Mouse (Mus musculus): ENCODE results near the gene Dock8.

Dock8 gene

GRCm38 (mm10) chr19:25144110-25145028, 145.0 kb downstream of the Dock8 start:
- POLR2A ChIA-PET: interaction anchor here in 1 of 4 experiments (0.6 kb wide), 1 partner anchor 343 kb away, joined by 4 read pairs; no protein-coding TSS in a partner anchor

GRCm38 (mm10) chr19:25145116-25145515, 145.8 kb downstream of the Dock8 start:
- ChIA-PET POLR2A (interaction anchor here in 1 of 4 experiments (0.6 kb wide), 1 partner anchor 342 kb away, joined by 4 read pairs; no protein-coding TSS in a partner anchor), CTCF (no interaction called here)

More at GRCm38 (mm10) chr19:25144110-25145028, 145.0 kb downstream of the Dock8 start:
- CTCF ChIA-PET: no interaction called here

DNA sequence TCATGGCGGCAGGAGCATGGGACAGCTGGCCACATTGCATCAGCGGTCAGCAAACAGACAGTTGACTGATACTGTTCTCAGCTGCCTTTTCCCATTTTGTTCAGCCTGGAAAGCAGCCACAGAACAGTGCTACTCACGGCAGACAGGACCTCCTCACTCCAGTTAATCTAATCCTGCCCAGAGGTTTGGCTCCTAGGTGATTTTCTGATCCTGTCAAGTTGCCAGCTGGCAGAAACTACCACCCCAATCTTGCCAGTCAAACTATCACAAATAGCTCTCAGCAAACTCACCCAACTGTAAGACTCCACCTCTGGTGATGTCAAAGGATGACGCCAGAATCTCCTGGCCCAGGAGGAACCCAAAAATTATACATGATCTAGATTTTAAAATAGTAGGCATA, 146.8 kb downstream of the Dock8 start:
- ChIA-PET POLR2A (interaction anchor here in 2 of 4 experiments (0.7 to 1.1 kb wide), 2 partner anchors 20 to 577 kb away, joined by 3 to 5 read pairs; no protein-coding TSS in a partner anchor), CTCF (interaction anchor here in 1 of 4 experiments (0.6 kb wide), 1 partner anchor 41 kb away, joined by 3 read pairs; no protein-coding TSS in a partner anchor)

DNA sequence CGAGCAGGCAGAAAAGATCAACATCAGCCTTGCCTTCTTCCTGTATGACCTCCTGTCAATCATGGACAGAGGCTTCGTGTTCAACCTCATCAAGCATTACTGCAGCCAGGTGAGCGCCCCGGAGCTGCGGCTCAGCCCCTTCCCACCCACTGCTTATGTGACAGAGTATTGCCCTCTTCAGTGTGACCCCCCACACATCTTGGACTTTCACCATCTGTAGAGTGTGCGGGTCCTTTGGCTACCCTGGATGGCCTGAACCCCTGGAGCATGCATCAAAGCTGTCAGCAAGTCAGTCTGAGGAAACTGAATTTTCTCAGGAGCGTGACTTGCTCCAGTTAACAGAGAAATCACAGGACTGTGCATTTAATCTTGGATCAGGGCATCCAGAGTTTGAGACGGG, 150.5 kb downstream of the Dock8 start:
- CTCF ChIA-PET: interaction anchor here in 1 of 4 experiments (1.0 kb wide), 1 partner anchor 69 kb away, joined by 3 read pairs; no protein-coding TSS in a partner anchor
- POLR2A ChIA-PET: interaction anchor here in 2 of 4 experiments (0.7 to 1.7 kb wide), 2 partner anchors 10 to 27 kb away, joined by 3 to 4 read pairs; no protein-coding TSS in a partner anchor

DNA sequence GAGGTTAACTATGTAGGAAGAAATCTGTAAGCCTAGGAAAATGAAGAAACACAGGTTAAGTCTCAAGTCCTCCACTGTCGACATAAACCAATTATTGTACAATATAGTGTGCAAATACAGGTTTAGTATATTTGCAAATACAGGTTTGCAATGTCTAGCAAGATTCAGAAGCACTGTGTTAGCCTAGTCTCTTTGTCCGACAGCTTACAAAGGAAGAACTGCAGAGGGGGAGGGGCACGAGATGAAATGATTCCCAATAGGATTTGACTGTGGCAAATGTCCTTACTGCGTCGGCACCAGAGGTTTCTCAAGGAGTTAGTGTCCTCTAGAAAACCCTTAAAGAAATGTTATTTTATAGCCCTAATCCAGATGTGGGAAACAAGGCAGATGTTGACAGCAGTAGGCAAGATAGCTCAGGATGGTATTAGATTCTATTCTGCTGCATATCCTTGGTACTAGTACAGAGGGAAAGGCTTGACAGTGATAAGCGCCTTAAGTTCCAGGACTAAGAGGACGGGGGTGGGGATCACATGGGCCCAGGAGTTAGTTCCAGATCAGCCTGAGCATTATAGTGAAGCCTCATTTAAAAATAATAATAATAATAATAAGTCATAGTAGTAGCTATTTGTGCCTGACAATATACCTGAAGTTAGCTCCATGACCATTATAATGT, 155.3 kb downstream of the Dock8 start:
- CTCF ChIA-PET: interaction anchor here in 1 of 4 experiments (0.7 kb wide), 1 partner anchor 1095 kb away, joined by 3 read pairs; no protein-coding TSS in a partner anchor
- POLR2A ChIA-PET: interaction anchor here in 1 of 4 experiments (0.5 kb wide), 1 partner anchor 129 kb away, joined by 3 read pairs; no protein-coding TSS in a partner anchor

- CTCF ChIA-PET: no interaction called here
- POLR2A ChIA-PET: interaction anchor here in 1 of 4 experiments (0.6 kb wide), 1 partner anchor 29 kb away, joined by 4 read pairs; no protein-coding TSS in a partner anchor
Measured at GRCm38 (mm10) chr19:25155250-25155649, 155.9 kb downstream of the Dock8 start.

DNA sequence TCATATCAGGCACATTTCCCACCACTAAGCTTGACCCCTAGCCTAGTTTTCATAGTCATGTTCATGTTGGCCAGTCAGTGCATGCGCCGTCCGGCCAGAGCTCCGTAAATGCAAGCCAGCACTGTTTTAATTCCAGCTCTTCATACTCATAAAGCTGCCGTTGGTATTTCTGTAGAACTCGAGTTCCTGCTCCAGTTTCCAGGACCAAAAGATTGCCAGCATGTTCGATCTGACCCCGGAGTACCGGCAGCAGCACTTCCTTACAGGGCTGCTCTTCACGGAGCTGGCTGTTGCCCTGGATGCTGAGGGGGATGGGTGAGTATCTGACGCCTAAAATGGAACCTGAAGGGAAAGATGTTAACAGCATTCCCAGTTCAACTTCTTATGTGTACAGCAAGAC, 156.4 kb downstream of the Dock8 start:
- ChIA-PET CTCF (no interaction called here), POLR2A (interaction anchor here in 1 of 4 experiments (0.6 kb wide), 1 partner anchor 28 kb away, joined by 4 read pairs; no protein-coding TSS in a partner anchor)

GRCm38 (mm10) chr19:25162270-25162669, 162.9 kb downstream of the Dock8 start:
- POLR2A ChIA-PET: no interaction called here

DNA sequence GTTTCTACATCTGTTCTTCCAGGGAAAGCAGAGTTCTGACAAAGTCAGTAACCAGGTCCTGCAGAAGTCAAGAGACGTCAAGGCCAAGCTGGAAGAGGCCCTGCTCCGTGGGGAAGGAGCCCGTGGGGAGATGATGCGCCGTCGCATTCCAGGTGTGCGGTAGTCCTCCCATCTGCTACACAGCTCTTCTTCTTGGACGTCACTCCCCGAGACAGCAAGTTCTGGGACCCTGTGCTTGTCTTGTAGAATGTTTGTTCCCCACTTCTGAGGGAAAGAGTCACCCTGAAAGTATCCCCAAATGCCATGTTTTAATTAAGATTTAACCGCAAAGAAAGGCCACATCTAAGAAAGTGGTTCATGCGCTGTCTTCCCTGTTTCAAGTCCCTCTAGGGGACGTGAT, 164.1 kb downstream of the Dock8 start:
- CTCF ChIA-PET: interaction anchor here in 1 of 4 experiments (0.5 kb wide), 1 partner anchor 171 kb away, joined by 4 read pairs; no protein-coding TSS in a partner anchor
- POLR2A ChIA-PET: no interaction called here

More at GRCm38 (mm10) chr19:25162270-25162669, 162.9 kb downstream of the Dock8 start:
- CTCF ChIA-PET: no interaction called here

DNA sequence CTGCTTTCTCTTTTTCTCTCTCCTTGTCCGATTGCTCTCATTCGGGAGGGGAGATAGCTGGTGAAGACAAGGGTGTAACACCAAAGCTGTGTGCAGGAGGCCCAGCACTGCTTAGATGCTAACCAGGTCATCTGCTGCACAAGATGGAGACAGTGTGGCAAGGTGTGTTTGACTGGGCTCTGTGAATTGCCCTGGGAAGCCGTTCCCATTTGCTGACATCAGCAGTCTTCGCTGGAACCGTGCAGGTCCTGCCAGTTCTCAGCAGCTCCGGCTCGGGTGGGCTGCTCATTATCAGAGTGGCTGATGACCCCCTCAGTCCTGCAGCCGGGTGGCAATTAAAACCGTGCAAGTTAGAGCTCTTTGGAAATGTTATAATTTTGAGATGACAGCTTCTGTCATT, 167.1 kb downstream of the Dock8 start:
- CTCF ChIA-PET: no interaction called here
- POLR2A ChIA-PET: interaction anchor here in 2 of 4 experiments (0.7 to 0.9 kb wide), 3 partner anchors 18 to 70 kb away, joined by 3 read pairs; partner anchors contain the start of gene Kank1 (in 1 of the 2)

DNA sequence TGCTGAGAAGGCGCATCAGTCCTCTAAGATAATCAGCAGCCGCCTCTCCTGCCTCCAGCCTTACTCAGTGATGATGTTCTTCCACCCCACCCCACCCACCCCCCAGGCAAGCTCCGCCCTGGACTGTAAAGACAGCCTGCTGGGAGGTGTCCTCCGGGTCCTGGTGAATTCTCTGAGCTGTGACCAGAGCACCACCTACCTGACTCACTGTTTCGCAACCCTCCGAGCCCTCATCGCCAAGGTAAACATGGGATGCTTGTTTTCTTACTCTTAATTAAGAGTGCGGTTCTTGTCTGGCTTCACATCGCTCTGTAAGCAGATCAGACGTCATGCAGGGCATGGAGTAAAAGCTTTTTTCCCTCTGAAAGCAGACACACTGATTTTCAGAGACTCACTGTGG, 172.1 kb downstream of the Dock8 start:
- ChIA-PET POLR2A (interaction anchor here in 2 of 4 experiments (0.7 to 1.0 kb wide), 2 partner anchors 65 to 435 kb away, joined by 3 to 4 read pairs; partner anchors contain the start of gene Kank1 (in 1 of the 2)), CTCF (interaction anchor here in 3 of 4 experiments (0.5 to 1.1 kb wide), 4 partner anchors 47 to 570 kb away, joined by 3 to 9 read pairs (median 6); no protein-coding TSS in a partner anchor)

DNA sequence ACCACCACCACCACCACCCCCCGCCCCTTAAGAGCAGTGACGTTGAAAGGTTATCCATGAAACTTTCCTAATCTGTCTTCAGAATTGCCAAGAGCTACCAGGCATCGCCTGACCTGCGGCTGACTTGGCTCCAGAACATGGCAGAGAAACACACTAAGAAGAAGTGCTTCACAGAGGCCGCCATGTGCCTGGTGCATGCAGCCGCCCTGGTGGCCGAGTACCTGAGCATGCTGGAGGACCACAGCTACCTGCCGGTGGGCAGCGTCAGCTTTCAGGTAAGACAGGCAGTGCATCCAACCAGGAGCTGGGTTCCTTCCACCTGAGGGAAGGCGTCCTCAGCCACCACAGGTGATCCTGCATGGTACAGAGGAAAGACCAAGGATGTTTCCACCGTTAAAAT, 177.4 kb downstream of the Dock8 start:
- ChIA-PET POLR2A (interaction anchor here in 3 of 4 experiments (0.6 to 0.8 kb wide), 5 partner anchors 27 to 649 kb away, joined by 3 to 4 read pairs (median 3); no protein-coding TSS in a partner anchor), CTCF (interaction anchor here in 1 of 4 experiments (0.6 kb wide), 1 partner anchor 92 kb away, joined by 3 read pairs; no protein-coding TSS in a partner anchor)

DNA sequence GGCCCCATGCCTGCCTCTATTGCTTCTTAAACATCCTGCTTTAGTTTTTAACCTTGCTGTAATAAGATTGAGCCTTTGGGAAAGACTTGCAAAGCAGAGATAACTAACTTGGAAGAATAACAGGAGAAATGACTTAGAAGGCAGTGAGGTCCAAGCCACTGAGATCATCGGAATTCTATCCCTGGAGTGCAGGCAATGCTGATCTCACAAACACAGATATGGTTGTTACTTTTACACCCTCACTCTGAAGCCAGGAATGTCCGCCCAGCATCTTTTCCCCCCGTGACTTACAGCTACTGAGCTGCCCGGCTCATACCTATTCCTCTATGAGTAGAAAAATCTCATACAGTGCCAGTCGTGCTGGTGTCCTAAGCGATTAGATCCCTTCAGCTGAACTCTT, 180.7 kb downstream of the Dock8 start:
- ChIA-PET CTCF (interaction anchor here in 1 of 4 experiments (0.6 kb wide), 1 partner anchor 1424 kb away, joined by 4 read pairs; no protein-coding TSS in a partner anchor), POLR2A (interaction anchor here in 1 of 4 experiments (0.8 kb wide), 1 partner anchor 20 kb away, joined by 3 read pairs; no protein-coding TSS in a partner anchor)

DNA sequence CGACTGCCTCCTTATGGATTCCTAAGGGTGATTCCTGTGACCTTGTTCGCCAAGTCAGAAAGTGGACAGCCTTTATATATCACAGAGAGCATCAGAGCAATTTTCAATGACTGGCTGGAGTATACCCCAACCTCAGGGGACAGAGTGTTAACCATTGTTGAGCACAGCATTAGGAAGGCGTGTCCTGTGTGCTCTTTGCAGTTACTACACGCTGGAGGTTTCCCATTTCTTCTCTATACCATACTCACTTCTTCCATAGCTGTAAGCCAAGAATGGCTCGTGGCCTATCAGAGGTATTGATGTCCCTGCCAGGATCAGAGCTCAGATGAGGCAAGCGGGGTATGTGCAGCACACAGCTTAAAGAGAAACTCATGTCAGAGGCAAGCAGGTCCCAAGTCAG, 181.2 kb downstream of the Dock8 start:
- CTCF ChIA-PET: interaction anchor here in 2 of 4 experiments (0.6 to 0.7 kb wide), 2 partner anchors 18 to 1423 kb away, joined by 3 to 4 read pairs; no protein-coding TSS in a partner anchor
- POLR2A ChIA-PET: interaction anchor here in 1 of 4 experiments (0.8 to 0.9 kb wide), 2 partner anchors 20 to 219 kb away, joined by 3 read pairs; partner anchors contain the start of gene Cbwd1

DNA sequence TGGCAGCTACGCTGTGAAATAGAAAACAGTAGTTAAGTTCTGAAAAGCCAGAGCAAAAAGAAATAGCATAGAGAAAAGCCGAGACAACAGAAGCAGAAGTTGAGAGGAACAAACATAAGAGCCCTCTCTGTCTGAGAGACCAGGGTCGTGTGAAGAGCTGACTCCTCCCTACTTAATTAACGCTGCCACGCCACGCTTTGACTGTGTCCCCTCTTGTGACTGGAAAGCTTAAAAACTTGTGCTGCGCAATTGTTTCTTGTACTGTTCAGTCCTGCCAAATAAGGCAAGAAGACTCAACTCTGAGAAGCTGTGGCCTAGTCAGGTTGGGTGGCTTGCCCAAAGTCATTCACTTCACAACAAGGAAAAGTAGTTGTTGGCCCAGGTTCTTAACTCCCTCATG, 184.7 kb downstream of the Dock8 start:
- POLR2A ChIA-PET: interaction anchor here in 1 of 4 experiments (0.7 kb wide), 1 partner anchor 29 kb away, joined by 4 read pairs; no protein-coding TSS in a partner anchor
- CTCF ChIA-PET: interaction anchor here in 1 of 4 experiments (0.6 kb wide), 1 partner anchor 260 kb away, joined by 7 read pairs; no protein-coding TSS in a partner anchor

- CTCF ChIA-PET: interaction anchor here in 1 of 4 experiments (0.6 kb wide), 1 partner anchor 417 kb away, joined by 4 read pairs; no protein-coding TSS in a partner anchor
Measured at GRCm38 (mm10) chr19:25186316-25186715, 187.0 kb downstream of the Dock8 start.

DNA sequence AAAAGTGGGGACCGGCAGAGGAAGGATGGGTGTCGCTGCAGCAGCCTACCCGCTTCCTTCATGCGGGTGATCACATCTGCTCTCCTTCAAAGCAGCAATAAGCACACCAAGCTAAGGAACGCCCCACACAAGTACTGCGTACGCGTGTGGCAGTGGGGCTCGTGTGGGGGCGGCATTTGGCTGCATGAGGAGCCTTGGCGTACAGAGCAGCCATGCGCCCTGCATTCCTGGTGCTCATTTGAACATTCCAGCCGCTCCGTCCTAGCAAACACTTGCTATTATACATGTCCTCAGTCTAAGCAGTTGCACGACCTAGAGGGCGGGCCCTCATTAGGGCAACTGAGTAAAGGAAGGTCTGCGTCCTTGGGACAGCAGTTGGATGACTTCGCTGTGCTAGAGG, 188.3 kb downstream of the Dock8 start:
- CTCF ChIA-PET: interaction anchor here in 1 of 4 experiments (0.7 kb wide), 1 partner anchor 42 kb away, joined by 3 read pairs; no protein-coding TSS in a partner anchor
- POLR2A ChIA-PET: interaction anchor here in 3 of 4 experiments (0.7 to 4.3 kb wide), 3 partner anchors 10 to 15 kb away, joined by 3 to 16 read pairs (median 3); no protein-coding TSS in a partner anchor

More at GRCm38 (mm10) chr19:25186316-25186715, 187.0 kb downstream of the Dock8 start:
- POLR2A ChIA-PET: interaction anchor here in 1 of 4 experiments (4.3 kb wide), 1 partner anchor 13 kb away, joined by 16 read pairs; no protein-coding TSS in a partner anchor

- ChIA-PET POLR2A (no interaction called here), CTCF (no interaction called here)
Measured at GRCm38 (mm10) chr19:25193751-25194150, 194.4 kb downstream of the Dock8 start.

All from embryonic stem cell, embryonic (primary cell).